Comparison of ENCODE assay signal across 8 mouse cellular contexts in the genomic region with DNA sequence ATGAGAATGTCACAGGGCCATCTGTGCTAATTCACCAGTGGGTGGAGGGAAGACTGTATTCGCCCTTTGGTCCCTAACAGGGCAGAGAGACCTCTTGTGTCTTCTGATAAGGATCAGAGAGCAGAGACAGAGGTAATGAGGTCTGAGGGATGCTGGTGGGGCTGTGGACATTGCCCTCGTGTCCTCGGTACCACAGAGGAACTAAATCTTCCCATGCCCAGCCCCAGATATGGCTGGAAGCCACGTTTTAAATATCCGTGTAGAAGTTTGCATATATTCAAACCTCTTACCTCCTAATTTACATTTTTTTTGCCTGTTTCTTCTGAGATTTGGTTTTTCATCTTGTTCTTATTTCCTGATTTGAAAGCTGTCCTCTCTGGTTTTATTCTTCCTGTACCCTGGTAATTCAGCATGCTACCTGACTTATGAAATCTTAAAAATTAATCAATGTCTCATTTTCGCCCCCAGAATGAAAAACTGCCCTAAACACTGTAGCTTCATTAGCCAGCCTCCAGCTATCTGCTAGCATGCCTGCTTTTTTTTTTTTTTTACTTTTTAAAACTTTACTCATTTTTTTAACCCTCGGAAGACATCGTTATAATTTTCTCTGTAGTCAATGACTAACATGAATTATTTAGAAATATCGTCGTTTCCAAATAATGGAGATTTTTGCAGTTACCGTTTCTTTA. TPM values are rescaled to one million over a fixed set of nuclear protein-coding genes. Genes with fewer than 3 reads are reported as not detected.
DNase-seq lines count a peak whose midpoint lies in the region; ATAC-seq lines count a peak whose summit lies in the region.

No protein-coding gene starts in this region.

- H3K36me3 ChIP-seq in heart, embryonic 14.5 days (ENCODE audit: control insufficient read depth, insufficient read depth, low read length), result no peaks in the 10 kb centered on the region
- no peaks in the 10 kb centered on the region for H3K36me3 ChIP-seq in midbrain, embryonic 10.5 days

- H3K4me3 ChIP-seq in heart, embryonic 14.5 days (ENCODE audit: control insufficient read depth in 1 of 2, insufficient read depth in 1 of 2, low read depth in 1 of 2, low read length in 2 of 2), result peak overlapping the region in 1 of 2 experiments; percentile 23; a peak in 1 of 4 replicates
- H3K4me3 ChIP-seq in brown adipose tissue, adult 24 weeks (ENCODE audit: insufficient read depth, low read depth, low read length), result peak overlapping the region; percentile 63
- peak overlapping the region; percentile 52 for H3K4me3 ChIP-seq in midbrain, embryonic 10.5 days

- H3K27ac ChIP-seq in heart, embryonic 14.5 days (replicated peaks in 1 of 2; ENCODE audit: control insufficient read depth in 1 of 2, insufficient read depth in 1 of 2, low read depth in 2 of 2, low read length in 2 of 2), result peak overlapping the region; percentile 84 to 85
- peak overlapping the region; percentile 94 for H3K27ac ChIP-seq in brown adipose tissue, adult 24 weeks (replicated peaks; ENCODE audit: low read depth, low read length)
- peak overlapping the region; percentile 86 for H3K27ac ChIP-seq in midbrain, embryonic 10.5 days (replicated peaks)

- H3K4me1 ChIP-seq in heart, embryonic 14.5 days (ENCODE audit: control insufficient read depth in 2 of 2, insufficient read depth in 2 of 2, low read length in 2 of 2), result peaks cover 29 to 37% of the 10 kb centered on the region in 2 experiments
- peaks cover 7% of the 10 kb centered on the region; the same call in 1 of the 2 replicates for H3K4me1 ChIP-seq in brown adipose tissue, adult 24 weeks (ENCODE audit: control insufficient read depth, insufficient read depth, insufficient read length, low read length)
- peaks cover 39% of the 10 kb centered on the region for H3K4me1 ChIP-seq in midbrain, embryonic 10.5 days

- peak overlapping the region; percentile 66 for H3K4me2 ChIP-seq in heart, embryonic 14.5 days (ENCODE audit: low read length)

- no peak for ATAC-seq in heart, embryonic 14.5 days (ENCODE audit: insufficient number of reproducible peaks, insufficient read depth, low FRiP score, low read depth)
- no peak for ATAC-seq in cerebellum, adult (ENCODE audit: insufficient number of reproducible peaks, low FRiP score, low TSS enrichment)

- no peak for DNase-seq in heart, adult 18-20 months
- peak; percentile 75 for DNase-seq in kidney, adult 11 months
- DNase-seq in midbrain, embryonic 10.5 days (ENCODE audit: low spot score), result no peak
- DNase-seq in cerebellum, postnatal 36 days, result no peak
- DNase-seq in cerebellum, postnatal 4 days (ENCODE audit: low spot score in 2 of 2), result no peak

- no peaks in the 10 kb centered on the region for H3K9me3 ChIP-seq in heart, embryonic 14.5 days (ENCODE audit: control insufficient read depth, low read length)
- no peaks in the 10 kb centered on the region for H3K9me3 ChIP-seq in midbrain, embryonic 10.5 days (replicated peaks)

- H3K27me3 ChIP-seq in heart, embryonic 14.5 days (ENCODE audit: control insufficient read depth, insufficient read depth, low read length), result no peaks in the 10 kb centered on the region
- no peaks in the 10 kb centered on the region for H3K27me3 ChIP-seq in midbrain, embryonic 10.5 days (ENCODE audit: low read depth, poor library complexity, severe bottlenecking)

- 67% methylated on average over 11 of the region's 11 CpGs for WGBS in heart, embryonic 14.5 days
- 74% methylated on average over 11 of the region's 11 CpGs for WGBS in midbrain, embryonic 10.5 days

- peak overlapping the region; percentile 67 for H3K9ac ChIP-seq in heart, embryonic 14.5 days (ENCODE audit: low read length)

RNA-seq across cellular contexts. Expression of a gene that starts 50.9 kb away (rescaled TPM):
- 0.24 and 0.47 TPM in 2 replicates for polyA plus RNA-seq in heart, embryonic 14.5 days (2014; fragmentation: Nextera tagmentation; extraction: Ambion mirVana)
- not detected for total RNA-seq in heart, adult 18-20 months (2021)
- polyA plus RNA-seq in brown adipose tissue, adult 24 weeks (2012; ENCODE audit: insufficient read depth, insufficient read length, missing spikeins), result not detected in 2 replicates
- not detected in 2 replicates for polyA plus RNA-seq in midbrain, embryonic 10.5 days (2016; fragmentation: Nextera tagmentation; extraction: Ambion mirVana)
